Comparison of ENCODE assay signal across 8 mouse cellular contexts in the genomic region with DNA sequence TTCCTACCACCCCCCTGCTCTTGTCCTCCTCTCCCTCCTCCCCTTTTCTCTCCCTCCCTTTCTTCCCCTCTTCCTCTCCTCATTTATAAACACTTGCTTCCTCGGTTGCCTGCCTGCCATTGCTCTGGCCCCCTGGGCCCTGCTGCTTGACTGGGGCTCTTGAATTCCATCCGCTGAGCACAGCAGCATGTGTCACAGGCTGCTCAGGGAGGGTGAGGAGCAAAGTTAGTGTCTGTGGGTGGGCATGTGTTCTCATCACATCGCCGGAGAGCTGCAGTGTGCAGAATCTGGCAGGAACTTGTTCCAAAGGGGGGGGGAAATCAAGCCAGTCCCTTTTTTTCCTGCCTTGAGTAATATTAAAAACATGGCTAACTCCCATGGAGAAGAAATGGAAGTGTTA. TPM values are rescaled to one million over a fixed set of nuclear protein-coding genes. Genes with fewer than 3 reads are reported as not detected.
A peak's percentile ranks its signal among the peaks of the same experiment; 100 is the strongest.
DNase-seq lines count a peak whose midpoint lies in the region; ATAC-seq and TF ChIP-seq lines count a peak whose summit lies in the region.

No protein-coding gene starts in this region.

- DNase-seq in forebrain, embryonic 11.5 days (ENCODE audit: low spot score), result no peak
- no peak for DNase-seq in intestine, embryonic 14.5 days (ENCODE audit: low spot score)
- DNase-seq in right cerebral cortex, adult 18-20 months, result peak; percentile 74
- no peak for DNase-seq in right cerebral cortex, postnatal 25 days
- DNase-seq in spleen, postnatal 10 days (ENCODE audit: low spot score in 2 of 2), result no peak
- no peak for DNase-seq in cerebellum, adult 9-10 months

- H3K27me3 ChIP-seq in forebrain, embryonic 15.5 days, result no peaks in the 10 kb centered on the region
- H3K27me3 ChIP-seq in forebrain, embryonic 11.5 days (ENCODE audit: control insufficient read depth, insufficient read depth, low read length), result no peaks in the 10 kb centered on the region
- no peaks in the 10 kb centered on the region for H3K27me3 ChIP-seq in intestine, embryonic 14.5 days (replicated peaks; ENCODE audit: control insufficient read depth, insufficient read depth, low read length)
- no peaks in the 10 kb centered on the region for H3K27me3 ChIP-seq in intestine, postnatal 0 days (replicated peaks; ENCODE audit: control insufficient read depth, insufficient read depth, low read length)

- H3K27ac ChIP-seq in forebrain, embryonic 15.5 days (replicated peaks), result 0 out of 2 replicates have a peak overlapping the region, but pooled peaks have one; percentile 26
- no peak overlapping the region for H3K27ac ChIP-seq in forebrain, embryonic 11.5 days (ENCODE audit: low read depth, low read length)
- H3K27ac ChIP-seq in intestine, embryonic 14.5 days (ENCODE audit: low read depth), result peak overlapping the region; percentile 7; the same call in 1 of the 2 replicates
- no peak overlapping the region for H3K27ac ChIP-seq in intestine, postnatal 0 days (ENCODE audit: low read depth, low read length)

- H3K36me3 ChIP-seq in forebrain, embryonic 15.5 days, result no peaks in the 10 kb centered on the region
- no peaks in the 10 kb centered on the region for H3K36me3 ChIP-seq in forebrain, embryonic 11.5 days (ENCODE audit: control insufficient read depth, insufficient read depth, low read length)
- H3K36me3 ChIP-seq in intestine, embryonic 14.5 days (ENCODE audit: control insufficient read depth, insufficient read depth, low read length), result no peaks in the 10 kb centered on the region
- no peaks in the 10 kb centered on the region for H3K36me3 ChIP-seq in intestine, postnatal 0 days (ENCODE audit: control insufficient read depth, insufficient read depth)

- H3K9me3 ChIP-seq in forebrain, embryonic 15.5 days, result no peaks in the 10 kb centered on the region
- H3K9me3 ChIP-seq in forebrain, embryonic 11.5 days (ENCODE audit: control insufficient read depth, low read length), result no peaks in the 10 kb centered on the region
- no peaks in the 10 kb centered on the region for H3K9me3 ChIP-seq in intestine, embryonic 14.5 days (ENCODE audit: control insufficient read depth, low read length)
- no peaks in the 10 kb centered on the region for H3K9me3 ChIP-seq in intestine, postnatal 0 days (ENCODE audit: control insufficient read depth)

- H3K9ac ChIP-seq in forebrain, embryonic 15.5 days (replicated peaks), result no peak overlapping the region
- H3K9ac ChIP-seq in forebrain, embryonic 11.5 days (ENCODE audit: low read length), result no peak overlapping the region
- no peak overlapping the region for H3K9ac ChIP-seq in intestine, embryonic 14.5 days (ENCODE audit: low read length)
- no peak overlapping the region for H3K9ac ChIP-seq in intestine, postnatal 0 days (ENCODE audit: low read depth, low read length)

- no peak overlapping the region for H3K4me3 ChIP-seq in forebrain, embryonic 15.5 days
- no peak overlapping the region for H3K4me3 ChIP-seq in forebrain, embryonic 11.5 days (ENCODE audit: low read depth, low read length)
- no peak overlapping the region for H3K4me3 ChIP-seq in intestine, embryonic 14.5 days (ENCODE audit: low read depth, low read length)
- H3K4me3 ChIP-seq in intestine, postnatal 0 days (ENCODE audit: low read depth, low read length), result no peak overlapping the region

- no peak overlapping the region for H3K4me2 ChIP-seq in forebrain, embryonic 15.5 days (replicated peaks)
- H3K4me2 ChIP-seq in forebrain, embryonic 11.5 days (ENCODE audit: low read depth, low read length, severe bottlenecking), result no peak overlapping the region
- no peak overlapping the region; the same call in 1 of the 2 replicates for H3K4me2 ChIP-seq in intestine, embryonic 14.5 days (ENCODE audit: low read length)
- H3K4me2 ChIP-seq in intestine, postnatal 0 days (replicated peaks; ENCODE audit: low read depth), result no peak overlapping the region

- no peak for TF ChIP-seq CTCF in intestine, postnatal 0 days (IDR thresholded peaks at IDR 0.05; ENCODE audit: low read depth)

- ATAC-seq in forebrain, embryonic 15.5 days (replicated peaks), result no peak
- no peak for ATAC-seq in forebrain, embryonic 11.5 days (replicated peaks; ENCODE audit: low FRiP score)
- ATAC-seq in intestine, embryonic 14.5 days (replicated peaks; ENCODE audit: low FRiP score, low TSS enrichment, low read depth), result no peak
- ATAC-seq in intestine, postnatal 0 days, result no peak

- peaks cover 18% of the 10 kb centered on the region for H3K4me1 ChIP-seq in forebrain, embryonic 15.5 days
- peaks cover 10% of the 10 kb centered on the region for H3K4me1 ChIP-seq in forebrain, embryonic 11.5 days (replicated peaks; ENCODE audit: control insufficient read depth, insufficient read depth, low read length)
- H3K4me1 ChIP-seq in intestine, embryonic 14.5 days (replicated peaks; ENCODE audit: control insufficient read depth, insufficient read depth, low read length), result peaks cover 71% of the 10 kb centered on the region
- peaks cover 14% of the 10 kb centered on the region for H3K4me1 ChIP-seq in intestine, postnatal 0 days (replicated peaks; ENCODE audit: control insufficient read depth, insufficient read depth, low read length)

- WGBS in forebrain, embryonic 15.5 days, result 43% methylated on average over 4 of the region's 4 CpGs
- WGBS in forebrain, embryonic 11.5 days, result 63% methylated on average over 4 of the region's 4 CpGs
- WGBS in intestine, embryonic 14.5 days, result 21% methylated on average over 4 of the region's 4 CpGs
- WGBS in intestine, postnatal 0 days, result 45% methylated on average over 4 of the region's 4 CpGs

RNA-seq across cellular contexts. Expression of gene Spred2, which starts 59.1 kb away (rescaled TPM):
- polyA plus RNA-seq in forebrain, embryonic 15.5 days (2015; fragmentation: Nextera tagmentation; extraction: Ambion mirVana), result 8.1 and 9.3 TPM in 2 replicates
- 7.3 and 7.7 TPM in 2 replicates for polyA plus RNA-seq in forebrain, embryonic 11.5 days (2014; fragmentation: Nextera tagmentation; extraction: Ambion mirVana)
- 7.2 and 8.4 TPM in 2 replicates for polyA plus RNA-seq in intestine, embryonic 14.5 days (2014; fragmentation: Nextera tagmentation; extraction: Ambion mirVana)
- polyA plus RNA-seq in intestine, postnatal 0 days (2015; fragmentation: Nextera tagmentation; extraction: Ambion mirVana), result 5.6 and 5.7 TPM in 2 replicates

Comparison
In these comparisons a context has a peak if more than half of its experiments do, and no peak if none do; other contexts are left out.
1. H3K27ac ChIP-seq: peak in forebrain, embryonic 15.5 days (single experiment) and intestine, embryonic 14.5 days (single experiment); none in forebrain, embryonic 11.5 days (single experiment) and intestine, postnatal 0 days (single experiment).